Mouse (Mus musculus): ENCODE data around the gene Mphosph9. TPM values are rescaled to one million over a fixed set of nuclear protein-coding genes. Genes with fewer than 3 reads are reported as not detected.

The Mphosph9 gene
- total and polyA plus RNA-seq, 3 experiments, result 5.6 to 9.8 (median 8.0) TPM

DNA sequence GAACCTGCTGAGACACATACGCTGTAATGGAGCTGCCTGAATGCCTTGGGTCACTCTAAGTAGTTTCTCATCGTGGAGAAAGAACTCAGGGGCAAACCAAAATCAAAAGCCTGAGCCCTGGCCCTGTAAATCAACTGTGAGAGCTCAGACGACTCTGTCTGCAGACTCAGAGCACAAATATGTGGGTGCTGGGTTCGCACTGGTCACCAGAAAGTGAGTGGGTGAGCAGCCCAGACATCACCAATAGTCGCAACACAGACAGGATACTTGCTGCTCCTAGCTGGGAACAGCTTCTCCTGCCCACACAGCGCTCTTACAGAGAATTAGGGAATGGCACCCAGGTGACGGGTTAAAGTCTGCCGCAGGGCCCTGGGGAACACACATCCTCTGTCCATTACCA is 74.2 kb downstream of the Mphosph9 start:
- Histone ChIP-seq H3K4me1 (ENCODE audit: control insufficient read depth in 1 of 2, insufficient read depth in 2 of 2) (peaks cover 3 to 7% of the 10 kb centered on the region in 2 experiments), H3K79me2 (replicated peaks; ENCODE audit: control insufficient read depth, extremely low read depth, insufficient read depth, poor library complexity, severe bottlenecking) (no peaks in the 10 kb centered on the region; the same call in 1 of the 2 replicates), H3K4me3 (replicated peaks in 1 of 3; ENCODE audit: low read depth in 2 of 3, low read length in 2 of 3, poor library complexity in 1 of 3) (no peak overlapping the region), H3K9me3 (replicated peaks; ENCODE audit: low read length) (peaks cover 2% of the 10 kb centered on the region), H3K27ac (ENCODE audit: insufficient read depth, low read depth) (no peak overlapping the region), H3K4me2 (ENCODE audit: insufficient read depth, low read depth, poor library complexity, severe bottlenecking) (no peak overlapping the region), H3K36me3 (replicated peaks in 1 of 2; ENCODE audit: control insufficient read depth in 1 of 2, insufficient read depth in 1 of 2, low read length in 1 of 2) (peaks cover 18 to 52% of the 10 kb centered on the region in 2 experiments), H3K27me3 (replicated peaks) (no peaks in the 10 kb centered on the region), H3K9ac (ENCODE audit: insufficient read depth, low read depth) (no peak overlapping the region)
- DNase-seq (ENCODE audit: extremely low read depth), result no peak
- dilution Hi-C loops (cut with MboI; ENCODE audit: extremely low pct_ligation_motif_present, extremely low pct_unique_long_range_greater_than_20kb, low sequenced_read_pairs), result no loop called here
- in situ Hi-C loops (cut with MboI; ENCODE audit: low pct_ligation_motif_present, low pct_unique_long_range_greater_than_20kb, low sequenced_read_pairs), result no loop called here
- TF ChIP-seq IRF4 (IDR thresholded peaks at IDR 0.05; ENCODE audit: low read depth, low read length) (no peak), ZMIZ1 (IDR thresholded peaks at IDR 0.05; ENCODE audit: low read depth, low read length) (no peak), CHD1 (IDR thresholded peaks at IDR 0.05; ENCODE audit: low read depth, low read length) (no peak), ELF1 (IDR thresholded peaks at IDR 0.05; ENCODE audit: low read depth, low read length) (no peak), USF1 (IDR thresholded peaks at IDR 0.05; ENCODE audit: low read depth, low read length) (no peak), MEF2A (IDR thresholded peaks at IDR 0.05; ENCODE audit: borderline replicate concordance, low read depth, low read length) (no peak), KAT2A (IDR thresholded peaks at IDR 0.05; ENCODE audit: insufficient replicate concordance, low read length) (no peak), RCOR1 (conservative IDR thresholded peaks at IDR 0.05; ENCODE audit: low read depth, low read length) (no peak), MAX (IDR thresholded peaks at IDR 0.05; ENCODE audit: low read length) (no peak), ETS1 (conservative IDR thresholded peaks at IDR 0.05; ENCODE audit: low read depth, low read length) (no peak), UBTF (IDR thresholded peaks at IDR 0.05; ENCODE audit: low read depth, low read length) (no peak)

DNA sequence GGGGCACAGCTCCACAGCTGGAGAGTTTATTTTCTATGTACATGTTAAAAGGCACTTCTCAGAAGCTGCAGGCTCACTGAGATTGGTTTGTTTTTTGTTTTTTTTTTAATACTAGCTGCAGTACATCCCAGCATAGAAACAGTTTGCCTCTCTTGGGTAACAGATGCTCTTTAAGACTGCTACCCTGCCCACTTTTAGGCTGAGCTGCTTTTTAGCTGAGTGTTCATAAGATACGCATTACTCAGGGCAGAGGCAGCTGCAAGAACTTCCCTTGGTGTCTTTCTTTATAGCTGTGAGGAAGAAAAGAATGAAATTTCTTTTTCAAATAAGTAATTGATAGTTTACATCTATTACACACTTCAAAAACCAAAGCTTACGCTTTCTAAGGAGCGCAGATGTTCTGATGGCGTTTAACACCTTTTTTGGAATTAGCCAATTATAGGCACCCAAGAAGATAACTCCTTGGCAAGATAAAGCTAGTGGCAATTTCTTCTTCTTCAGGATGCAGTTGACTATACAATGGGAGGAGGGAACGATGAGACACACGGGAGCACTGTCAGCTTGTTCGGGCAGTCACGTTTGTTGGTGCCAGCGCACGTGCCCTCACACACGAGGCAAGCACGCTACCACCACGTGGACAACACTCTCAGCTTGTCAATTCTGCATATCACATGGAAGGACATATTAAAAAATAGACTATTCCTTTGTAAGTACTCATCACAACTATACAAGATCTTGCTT is 75.0 kb downstream of the Mphosph9 start:
- Histone ChIP-seq H3K4me1 (ENCODE audit: control insufficient read depth in 1 of 2, insufficient read depth in 2 of 2) (peaks cover 3 to 15% of the 10 kb centered on the region in 2 experiments), H3K36me3 (replicated peaks in 1 of 2; ENCODE audit: control insufficient read depth in 1 of 2, insufficient read depth in 1 of 2, low read length in 1 of 2) (peaks cover 12 to 47% of the 10 kb centered on the region in 2 experiments), H3K9ac (ENCODE audit: insufficient read depth, low read depth) (no peak overlapping the region), H3K4me3 (replicated peaks in 1 of 3; ENCODE audit: low read depth in 2 of 3, low read length in 2 of 3, poor library complexity in 1 of 3) (no peak overlapping the region), H3K27ac (ENCODE audit: insufficient read depth, low read depth) (no peak overlapping the region), H3K9me3 (replicated peaks; ENCODE audit: low read length) (no peaks in the 10 kb centered on the region), H3K27me3 (replicated peaks) (no peaks in the 10 kb centered on the region), H3K4me2 (ENCODE audit: insufficient read depth, low read depth, poor library complexity, severe bottlenecking) (no peak overlapping the region), H3K79me2 (replicated peaks; ENCODE audit: control insufficient read depth, extremely low read depth, insufficient read depth, poor library complexity, severe bottlenecking) (no peaks in the 10 kb centered on the region; the same call in 1 of the 2 replicates)
- dilution Hi-C loops (cut with MboI; ENCODE audit: extremely low pct_ligation_motif_present, extremely low pct_unique_long_range_greater_than_20kb, low sequenced_read_pairs), result no loop called here
- TF ChIP-seq USF2 (conservative IDR thresholded peaks at IDR 0.05; ENCODE audit: low read depth, low read length) (no peak), NRF1 (IDR thresholded peaks at IDR 0.05; ENCODE audit: low read depth, low read length) (no peak), MAFK (IDR thresholded peaks at IDR 0.05; ENCODE audit: insufficient replicate concordance, low read length) (no peak), RCOR1 (conservative IDR thresholded peaks at IDR 0.05; ENCODE audit: low read depth, low read length) (no peak), UBTF (IDR thresholded peaks at IDR 0.05; ENCODE audit: low read depth, low read length) (no peak), EP300 (IDR thresholded peaks at IDR 0.05; ENCODE audit: low read length) (no peak), RAD21 (IDR thresholded peaks at IDR 0.05; ENCODE audit: low read depth, low read length) (no peak)
- in situ Hi-C loops (cut with MboI; ENCODE audit: low pct_ligation_motif_present, low pct_unique_long_range_greater_than_20kb, low sequenced_read_pairs), result no loop called here
- DNase-seq (ENCODE audit: extremely low read depth), result no peak

Data from CH12.LX (cell line).